In the genomic region with DNA sequence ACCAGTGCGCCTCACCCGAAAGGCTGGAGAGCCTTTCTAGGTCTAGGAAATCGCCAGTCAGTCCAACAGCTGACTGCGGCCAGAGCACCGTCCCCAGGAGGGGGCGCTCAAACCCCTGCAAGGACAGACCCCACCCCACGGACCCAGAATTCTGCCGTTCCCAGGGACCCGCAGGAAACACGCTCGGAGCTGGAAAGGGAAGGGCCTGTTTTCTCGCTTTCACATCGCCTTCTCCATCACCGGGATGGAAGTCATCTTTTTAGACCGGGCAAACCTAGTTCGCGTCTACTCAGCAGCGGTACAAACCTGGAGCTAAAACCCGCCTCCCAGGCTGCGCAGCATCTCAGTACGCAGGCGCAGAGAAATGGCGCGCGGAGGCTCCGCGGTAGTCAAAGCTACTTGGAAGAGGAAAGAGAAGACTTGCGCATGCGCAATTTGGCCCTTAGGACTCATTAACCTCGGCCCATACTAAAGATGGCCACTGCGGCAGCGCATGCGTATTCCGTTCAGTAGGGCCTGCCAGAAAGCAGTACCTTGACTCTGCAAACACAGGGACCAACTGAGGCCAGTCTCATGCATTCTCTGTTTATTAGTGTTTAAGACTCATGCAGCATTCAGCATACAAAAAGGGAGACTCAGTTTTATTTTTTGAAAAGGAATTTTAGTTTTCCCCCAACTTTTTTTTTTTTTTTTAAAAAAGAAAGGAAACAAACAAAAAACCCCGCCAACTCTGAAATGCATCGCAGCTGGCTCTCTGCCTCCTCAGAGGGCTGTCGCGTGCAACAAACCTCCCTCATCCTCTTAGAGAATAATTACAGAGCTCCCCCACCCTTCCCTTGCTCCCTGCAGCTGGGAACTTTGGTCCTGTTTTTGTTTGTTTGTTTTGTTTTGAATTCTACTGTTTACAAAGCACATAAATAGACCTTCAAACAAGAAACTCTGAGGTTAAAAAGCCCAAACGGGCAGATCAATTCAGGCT, we compare ENCODE assay signal across 7 mouse cellular contexts. TPM values are rescaled to one million over a fixed set of nuclear protein-coding genes. Genes with fewer than 3 reads are reported as not detected.
A peak's percentile ranks its signal among the peaks of the same experiment; 100 is the strongest.
DNase-seq lines count a peak whose midpoint lies in the region; ATAC-seq lines count a peak whose summit lies in the region.

A gene (minus strand): TSS at position 382 of the 979 bp plus-strand sequence.

- 4% methylated on average over 39 of the region's 39 CpGs for WGBS in embryonic facial prominence, embryonic 11.5 days
- WGBS in limb, embryonic 10.5 days, result 5% methylated on average over 39 of the region's 39 CpGs
- WGBS in midbrain, embryonic 13.5 days, result 4% methylated on average over 39 of the region's 39 CpGs

- H3K9ac ChIP-seq in embryonic facial prominence, embryonic 11.5 days (replicated peaks; ENCODE audit: low read length), result peak within 1 kb of the TSS; percentile 87
- H3K9ac ChIP-seq in midbrain, embryonic 13.5 days (replicated peaks), result peak within 1 kb of the TSS; percentile 93

- peak within 1 kb of the TSS; percentile 66 for H3K4me3 ChIP-seq in embryonic facial prominence, embryonic 11.5 days (ENCODE audit: low read depth, low read length)
- H3K4me3 ChIP-seq in limb, embryonic 10.5 days, result peak within 1 kb of the TSS; percentile 87
- H3K4me3 ChIP-seq in midbrain, embryonic 13.5 days (replicated peaks), result peak within 1 kb of the TSS; percentile 80

- H3K4me1 ChIP-seq in embryonic facial prominence, embryonic 11.5 days (ENCODE audit: control insufficient read depth, insufficient read depth, low read length), result peaks cover 13% of the 10 kb centered on the region
- peaks cover 71% of the 10 kb centered on the region for H3K4me1 ChIP-seq in limb, embryonic 10.5 days
- peaks cover 77% of the 10 kb centered on the region for H3K4me1 ChIP-seq in midbrain, embryonic 13.5 days (replicated peaks)

- H3K4me2 ChIP-seq in embryonic facial prominence, embryonic 11.5 days (ENCODE audit: low read depth, low read length), result peak within 1 kb of the TSS; percentile 85
- peak within 1 kb of the TSS; percentile 89 for H3K4me2 ChIP-seq in midbrain, embryonic 13.5 days (replicated peaks)

- H3K27ac ChIP-seq in embryonic facial prominence, embryonic 11.5 days (replicated peaks; ENCODE audit: low read depth, low read length), result peak within 1 kb of the TSS; percentile 88
- peak within 1 kb of the TSS; percentile 98 for H3K27ac ChIP-seq in limb, embryonic 10.5 days
- peak within 1 kb of the TSS; percentile 98 for H3K27ac ChIP-seq in midbrain, embryonic 13.5 days

- peaks cover 4% of the 10 kb centered on the region for H3K36me3 ChIP-seq in embryonic facial prominence, embryonic 11.5 days (replicated peaks; ENCODE audit: control insufficient read depth, insufficient read depth, low read depth, low read length)
- peaks cover 45% of the 10 kb centered on the region for H3K36me3 ChIP-seq in limb, embryonic 10.5 days
- H3K36me3 ChIP-seq in midbrain, embryonic 13.5 days, result peaks cover 36% of the 10 kb centered on the region

- peak; percentile 98 for DNase-seq in adrenal gland, postnatal 14 days
- DNase-seq in embryonic facial prominence, embryonic 11.5 days (ENCODE audit: low spot score), result peak; percentile 100
- DNase-seq in kidney, adult 11 months, result peak; percentile 98
- peak; percentile 97 for DNase-seq in limb, embryonic 10.5 days (ENCODE audit: low spot score)
- DNase-seq in spleen, adult 12 weeks (ENCODE audit: low spot score), result peak; percentile 95

- peak; percentile 69 for ATAC-seq in embryonic facial prominence, embryonic 11.5 days (replicated peaks; ENCODE audit: insufficient number of reproducible peaks, low FRiP score, low TSS enrichment, low read depth)
- ATAC-seq in granulocyte monocyte progenitor cell, adult 5-6 weeks (replicated peaks; ENCODE audit: poor library complexity, severe bottlenecking), result peak; percentile 65
- ATAC-seq in midbrain, embryonic 13.5 days, result peak; percentile 81

- H3K27me3 ChIP-seq in embryonic facial prominence, embryonic 11.5 days (ENCODE audit: control insufficient read depth, insufficient read depth, low read length), result no peaks in the 10 kb centered on the region
- no peaks in the 10 kb centered on the region for H3K27me3 ChIP-seq in limb, embryonic 10.5 days (ENCODE audit: low read depth, poor library complexity, severe bottlenecking)
- no peaks in the 10 kb centered on the region for H3K27me3 ChIP-seq in midbrain, embryonic 13.5 days

- no peaks in the 10 kb centered on the region for H3K9me3 ChIP-seq in embryonic facial prominence, embryonic 11.5 days (replicated peaks; ENCODE audit: control insufficient read depth, low read length)
- H3K9me3 ChIP-seq in limb, embryonic 10.5 days (replicated peaks), result no peaks in the 10 kb centered on the region
- no peaks in the 10 kb centered on the region for H3K9me3 ChIP-seq in midbrain, embryonic 13.5 days

RNA-seq across cellular contexts. Expression of the gene that starts here (rescaled TPM):
- total RNA-seq in adrenal gland, postnatal 14 days (2021), result 7.9 and 24.6 TPM in 2 replicates
- 53.4 and 75.3 TPM in 2 replicates for polyA plus RNA-seq in embryonic facial prominence, embryonic 11.5 days (2014; fragmentation: Nextera tagmentation; extraction: Ambion mirVana)
- 17.5 and 50.8 TPM in 2 replicates for total RNA-seq in granulocyte monocyte progenitor cell, adult 5-6 weeks (2014; fragmentation: Nextera tagmentation)
- total RNA-seq in granulocyte monocyte progenitor cell, adult 5-6 weeks (2017), result 3.4 and 27.2 TPM in 2 replicates
- polyA plus RNA-seq in limb, embryonic 10.5 days (2016; fragmentation: Nextera tagmentation; extraction: Ambion mirVana), result 88.5 and 95.0 TPM in 2 replicates
- polyA plus RNA-seq in midbrain, embryonic 13.5 days (2015; fragmentation: Nextera tagmentation; extraction: Ambion mirVana), result 39.8 and 40.8 TPM in 2 replicates

Comparison
In these comparisons a context has a peak if more than half of its experiments do, and no peak if none do; other contexts are left out.
1. Peak in every context shown above with its lines: DNase-seq, ATAC-seq, H3K4me3 ChIP-seq and H3K27ac ChIP-seq.